Mouse (Mus musculus): Measurements from ENCODE around the gene Nr1d1. TPM values are rescaled to one million over a fixed set of nuclear protein-coding genes. Genes with fewer than 3 reads are reported as not detected.

Nr1d1 gene
- total and polyA plus RNA-seq, 3 experiments: 2.0 to 5.6 TPM; not detected in 1

GRCm38 (mm10) chr11:98764091-98764490 is 11.0 kb downstream of the Nr1d1 start:
- no peak for DNase-seq (ENCODE audit: low read depth, low spot score)
- Histone ChIP-seq H3K9ac (ENCODE audit: control insufficient read depth, low read depth, low read length, poor library complexity, severe bottlenecking) (no peak overlapping the region), H3K27me3 (ENCODE audit: control insufficient read depth in 1 of 2, insufficient read depth in 2 of 2, low read length in 2 of 2) (no peaks in the 10 kb centered on the region), H3K4me1 (ENCODE audit: control insufficient read depth in 1 of 2, insufficient read depth in 2 of 2, low read length in 2 of 2) (peaks cover 23 to 43% of the 10 kb centered on the region in 2 experiments), H3K27ac (ENCODE audit: control insufficient read depth, low read depth, low read length) (peak overlapping the region; percentile 41; the same call in 1 of the 2 replicates), H3K4me3 (ENCODE audit: control insufficient read depth in 1 of 2, insufficient read depth in 1 of 2, low read depth in 2 of 2, low read length in 2 of 2) (no peak overlapping the region), H3K36me3 (ENCODE audit: control insufficient read depth in 1 of 2, insufficient read depth in 2 of 2, low read length in 2 of 2) (peaks cover 0 to 43% of the 10 kb centered on the region in 2 experiments; a peak in 2 of 4 replicates), H3K79me2 (ENCODE audit: control insufficient read depth, insufficient read depth, low read length, poor library complexity) (no peaks in the 10 kb centered on the region; the same call in 1 of the 2 replicates), H3K9me3 (replicated peaks; ENCODE audit: insufficient read depth, low read length) (no peaks in the 10 kb centered on the region)
- TF ChIP-seq ETS1 (IDR thresholded peaks at IDR 0.05; ENCODE audit: low read depth, low read length) (no peak), ZKSCAN1 (IDR thresholded peaks at IDR 0.05; ENCODE audit: low read depth, low read length) (no peak), HCFC1 (IDR thresholded peaks at IDR 0.05; ENCODE audit: low read depth, low read length) (no peak), MAFK (IDR thresholded peaks at IDR 0.05; ENCODE audit: borderline replicate concordance, low read depth, low read length) (no peak), CHD2 (IDR thresholded peaks at IDR 0.05; ENCODE audit: low read length) (no peak)

- TF ChIP-seq CHD2 (IDR thresholded peaks at IDR 0.05; ENCODE audit: low read length) (no peak), MXI1 (IDR thresholded peaks at IDR 0.05; ENCODE audit: low read depth, low read length) (no peak), RCOR1 (IDR thresholded peaks at IDR 0.05; ENCODE audit: low read depth, low read length) (no peak), HCFC1 (IDR thresholded peaks at IDR 0.05; ENCODE audit: low read depth, low read length) (no peak), USF2 (IDR thresholded peaks at IDR 0.05; ENCODE audit: borderline replicate concordance in 1 of 2, insufficient read depth in 1 of 2, low read depth in 1 of 2, low read length in 2 of 2) (no peak), RAD21 (IDR thresholded peaks at IDR 0.05; ENCODE audit: low read depth, low read length) (no peak), POLR2A (IDR thresholded peaks at IDR 0.05; ENCODE audit: control insufficient read depth in 1 of 2, insufficient read depth in 1 of 2, low read depth in 1 of 2, low read length in 2 of 2, poor library complexity in 1 of 2) (no peak)
- Histone ChIP-seq H3K4me3 (ENCODE audit: control insufficient read depth in 1 of 2, insufficient read depth in 1 of 2, low read depth in 2 of 2, low read length in 2 of 2) (no peak overlapping the region), H3K4me1 (ENCODE audit: control insufficient read depth in 1 of 2, insufficient read depth in 2 of 2, low read length in 2 of 2) (peaks cover 19 to 37% of the 10 kb centered on the region in 2 experiments), H3K9me3 (replicated peaks; ENCODE audit: insufficient read depth, low read length) (no peaks in the 10 kb centered on the region), H3K9ac (ENCODE audit: control insufficient read depth, low read depth, low read length, poor library complexity, severe bottlenecking) (no peak overlapping the region), H3K79me2 (ENCODE audit: control insufficient read depth, insufficient read depth, low read length, poor library complexity) (no peaks in the 10 kb centered on the region; the same call in 1 of the 2 replicates), H3K27me3 (ENCODE audit: control insufficient read depth in 1 of 2, insufficient read depth in 2 of 2, low read length in 2 of 2) (no peaks in the 10 kb centered on the region), H3K36me3 (ENCODE audit: control insufficient read depth in 1 of 2, insufficient read depth in 2 of 2, low read length in 2 of 2) (peaks cover 0 to 37% of the 10 kb centered on the region in 2 experiments; a peak in 2 of 4 replicates), H3K27ac (ENCODE audit: control insufficient read depth, low read depth, low read length) (peak overlapping the region; percentile 41)
- no peak for DNase-seq (ENCODE audit: low read depth, low spot score)
Measured at GRCm38 (mm10) chr11:98763502-98763861, 11.7 kb downstream of the Nr1d1 start.

- Histone ChIP-seq H3K4me1 (ENCODE audit: control insufficient read depth in 1 of 2, insufficient read depth in 2 of 2, low read length in 2 of 2) (peaks cover 13 to 32% of the 10 kb centered on the region in 2 experiments), H3K27ac (ENCODE audit: control insufficient read depth, low read depth, low read length) (peak overlapping the region; percentile 50), H3K27me3 (ENCODE audit: control insufficient read depth in 1 of 2, insufficient read depth in 2 of 2, low read length in 2 of 2) (no peaks in the 10 kb centered on the region), H3K36me3 (ENCODE audit: control insufficient read depth in 1 of 2, insufficient read depth in 2 of 2, low read length in 2 of 2) (peaks cover 0 to 32% of the 10 kb centered on the region in 2 experiments; a peak in 2 of 4 replicates), H3K9me3 (replicated peaks; ENCODE audit: insufficient read depth, low read length) (no peaks in the 10 kb centered on the region), H3K9ac (ENCODE audit: control insufficient read depth, low read depth, low read length, poor library complexity, severe bottlenecking) (no peak overlapping the region), H3K4me3 (ENCODE audit: control insufficient read depth in 1 of 2, insufficient read depth in 1 of 2, low read depth in 2 of 2, low read length in 2 of 2) (no peak overlapping the region), H3K79me2 (ENCODE audit: control insufficient read depth, insufficient read depth, low read length, poor library complexity) (no peaks in the 10 kb centered on the region)
- peak; percentile 92 for DNase-seq (ENCODE audit: low read depth, low spot score)
- TF ChIP-seq NELFE (IDR thresholded peaks at IDR 0.05; ENCODE audit: low read depth, low read length) (no peak), EP300 (IDR thresholded peaks at IDR 0.05; ENCODE audit: low read depth in 1 of 2, low read length in 2 of 2) (peak; percentile 26 to 64; a peak in 3 of 4 replicates), USF1 (IDR thresholded peaks at IDR 0.05; ENCODE audit: low read depth, low read length) (no peak), POLR2AphosphoS5 (IDR thresholded peaks at IDR 0.05; ENCODE audit: borderline replicate concordance, low read depth, low read length) (no peak), USF2 (IDR thresholded peaks at IDR 0.05; ENCODE audit: borderline replicate concordance in 1 of 2, insufficient read depth in 1 of 2, low read depth in 1 of 2, low read length in 2 of 2) (no peak), NRF1 (IDR thresholded peaks at IDR 0.05; ENCODE audit: insufficient read depth, low read depth, low read length, poor library complexity, severe bottlenecking) (no peak), MEF2A (IDR thresholded peaks at IDR 0.05; ENCODE audit: extremely low read depth, insufficient replicate concordance, low read depth, low read length, poor library complexity, severe bottlenecking) (no peak), UBTF (IDR thresholded peaks at IDR 0.05; ENCODE audit: borderline replicate concordance, insufficient read depth, low read depth, low read length) (no peak), GABPA (IDR thresholded peaks at IDR 0.05; ENCODE audit: low read depth, low read length) (no peak), ZMIZ1 (IDR thresholded peaks at IDR 0.05; ENCODE audit: low read depth, low read length) (no peak), ETS1 (IDR thresholded peaks at IDR 0.05; ENCODE audit: low read depth, low read length) (peak; percentile 81), MXI1 (IDR thresholded peaks at IDR 0.05; ENCODE audit: low read depth, low read length) (no peak), KAT2A (conservative IDR thresholded peaks at IDR 0.05; ENCODE audit: low read depth, low read length) (no peak), JUND (IDR thresholded peaks at IDR 0.05; ENCODE audit: low read depth, low read length) (peak; percentile 72; the same call in 1 of the 2 replicates), RCOR1 (IDR thresholded peaks at IDR 0.05; ENCODE audit: low read depth, low read length) (no peak), ZKSCAN1 (IDR thresholded peaks at IDR 0.05; ENCODE audit: low read depth, low read length) (no peak), RAD21 (IDR thresholded peaks at IDR 0.05; ENCODE audit: low read depth, low read length) (peak; percentile 16)
Measured at GRCm38 (mm10) chr11:98762756-98763501, 12.2 kb downstream of the Nr1d1 start.

All from MEL (cell line).